9 mouse cellular contexts compared by ENCODE assay signal in genomic region chr13:69896536-69896935, GRCm38 (mm10).
DNase-seq lines count a peak whose midpoint lies in the region; ATAC-seq lines count a peak whose summit lies in the region.
"Had no signal": no experiment of that assay in that cellular context is flagged by ENCODE, and none has a peak within 500 bp of the region (broad histone marks: within the 10 kb centered on the region; RNA-seq: fewer than 3 reads in every experiment).

No protein-coding gene starts in this region.

- no peak overlapping the region for H3K27ac ChIP-seq in liver, embryonic 12.5 days
- H3K27ac ChIP-seq in limb, embryonic 11.5 days (replicated peaks; ENCODE audit: low read depth, low read length) = no peak overlapping the region

- H3K9ac ChIP-seq in liver, embryonic 12.5 days = no peak overlapping the region
- H3K9ac ChIP-seq in limb, embryonic 11.5 days (ENCODE audit: low read length) = no peak overlapping the region

- WGBS in liver, embryonic 12.5 days (ENCODE audit: insufficient replicate concordance) = 22% methylated on average over 5 of the region's 5 CpGs
- 23% methylated on average over 5 of the region's 5 CpGs for WGBS in limb, embryonic 11.5 days

- H3K4me2 ChIP-seq in liver, embryonic 12.5 days = no peak overlapping the region
- H3K4me2 ChIP-seq in limb, embryonic 11.5 days (ENCODE audit: low read depth, severe bottlenecking) = no peak overlapping the region

- ATAC-seq in liver, embryonic 12.5 days = no peak
- no peak for ATAC-seq in limb, embryonic 11.5 days (ENCODE audit: insufficient number of reproducible peaks, low FRiP score, low TSS enrichment, low read depth)

- no peaks in the 10 kb centered on the region for H3K4me1 ChIP-seq in liver, embryonic 12.5 days
- no peaks in the 10 kb centered on the region for H3K4me1 ChIP-seq in limb, embryonic 11.5 days (ENCODE audit: control insufficient read depth, insufficient read depth, low read length)

- DNase-seq in adrenal gland, postnatal 36 days = peak; percentile 32 to 44
- no peak for DNase-seq in adrenal gland, adult 18-20 months (ENCODE audit: low spot score in 2 of 2)
- DNase-seq in liver (peak; percentile 26), MEL-GATA-1-ER (ENCODE audit: extremely low read depth, low read depth) (peak; percentile 3)
- peak; percentile 76 for DNase-seq in limb, embryonic 11.5 days (ENCODE audit: low spot score)
- DNase-seq in cerebellum, postnatal 4 days (ENCODE audit: low spot score in 2 of 2) = no peak
- DNase-seq in spleen, postnatal 36 days (ENCODE audit: low spot score in 2 of 2) = no peak
- DNase-seq: lung, postnatal 36 days had no signal

- H3K27me3 ChIP-seq in liver, embryonic 12.5 days (replicated peaks) = no peaks in the 10 kb centered on the region
- H3K27me3 ChIP-seq in limb, embryonic 11.5 days (ENCODE audit: control insufficient read depth, insufficient read depth, low read length) = no peaks in the 10 kb centered on the region

- H3K4me3 ChIP-seq in liver, embryonic 12.5 days = no peak overlapping the region
- H3K4me3 ChIP-seq in limb, embryonic 11.5 days (ENCODE audit: low read depth, low read length) = no peak overlapping the region

- no peaks in the 10 kb centered on the region for H3K9me3 ChIP-seq in liver, embryonic 12.5 days (replicated peaks)
- no peaks in the 10 kb centered on the region for H3K9me3 ChIP-seq in limb, embryonic 11.5 days (ENCODE audit: control insufficient read depth, low read length)

- H3K36me3 ChIP-seq in liver, embryonic 12.5 days = no peaks in the 10 kb centered on the region
- no peaks in the 10 kb centered on the region for H3K36me3 ChIP-seq in limb, embryonic 11.5 days (ENCODE audit: control insufficient read depth, insufficient read depth, low read length)

Comparison
In these comparisons a context has a peak if more than half of its experiments do, and no peak if none do; other contexts are left out.
1. DNase-seq: peak in adrenal gland, postnatal 36 days (2 of 2), liver (single experiment), MEL-GATA-1-ER (single experiment) and limb, embryonic 11.5 days (single experiment); none in adrenal gland, adult 18-20 months (0 of 2), cerebellum, postnatal 4 days (0 of 2) and spleen, postnatal 36 days (0 of 2).